Mouse (Mus musculus): ENCODE data around the gene Fbxo10.
"Not testable (repeated sequence)": the region's sequence is repeated elsewhere in the genome, so short reads cannot be mapped to it uniquely, and the experiment has no call there.

Gene Fbxo10

GRCm38 (mm10) chr4:45046679-45047078, 37.7 kb downstream of the Fbxo10 start:
- DNase-seq = no peak

- DNase-seq = no peak
Observed at GRCm38 (mm10) chr4:45040795-45041194, 43.6 kb downstream of the Fbxo10 start.

- not testable (repeated sequence) for DNase-seq
Observed at GRCm38 (mm10) chr4:45039546-45039945, 44.9 kb downstream of the Fbxo10 start.

- peak; percentile 19 for DNase-seq
Observed at GRCm38 (mm10) chr4:45038879-45039278, 45.5 kb downstream of the Fbxo10 start.

- peak; percentile 52 for DNase-seq
Observed at GRCm38 (mm10) chr4:45037455-45038410, 46.7 kb downstream of the Fbxo10 start.

GRCm38 (mm10) chr4:45036571-45036970, 47.8 kb downstream of the Fbxo10 start:
- DNase-seq = no peak

GRCm38 (mm10) chr4:45036048-45036447, 48.4 kb downstream of the Fbxo10 start:
- DNase-seq = no peak

- peak; percentile 65 for DNase-seq
Observed at GRCm38 (mm10) chr4:45034693-45035628, 49.4 kb downstream of the Fbxo10 start.

- no peak for DNase-seq
Observed at GRCm38 (mm10) chr4:45032586-45032985, 51.8 kb downstream of the Fbxo10 start.

- DNase-seq = no peak
Observed at GRCm38 (mm10) chr4:45026459-45026858, 57.9 kb downstream of the Fbxo10 start.

- DNase-seq = no peak
Observed at GRCm38 (mm10) chr4:45019009-45019408, 65.4 kb downstream of the Fbxo10 start.

- DNase-seq = peak; percentile 99
Observed at GRCm38 (mm10) chr4:45018452-45018980, 65.9 kb downstream of the Fbxo10 start, which contains the start of gene Polr1e. Gene Polr1e, plus strand, starts transcription at chr4:45018583.

GRCm38 (mm10) chr4:45015615-45016014, 68.8 kb downstream of the Fbxo10 start:
- peak; percentile 80 for DNase-seq

- DNase-seq = no peak
Observed at GRCm38 (mm10) chr4:45013537-45013936, 70.9 kb downstream of the Fbxo10 start.

- DNase-seq = no peak
Observed at GRCm38 (mm10) chr4:45013031-45013431, 71.4 kb downstream of the Fbxo10 start.

- peak; percentile 100 for DNase-seq
Observed at GRCm38 (mm10) chr4:45012105-45012975, 72.1 kb downstream of the Fbxo10 start, which contains the start of gene Zbtb5. Gene Zbtb5, minus strand, starts transcription at chr4:45012412.

- peak; percentile 82 for DNase-seq
Observed at GRCm38 (mm10) chr4:45011581-45012104, 72.8 kb downstream of the Fbxo10 start.

GRCm38 (mm10) chr4:45010806-45011415, 73.5 kb downstream of the Fbxo10 start:
- DNase-seq = peak; percentile 26

- DNase-seq = no peak
Observed at GRCm38 (mm10) chr4:45005452-45005851, 79.0 kb downstream of the Fbxo10 start.

GRCm38 (mm10) chr4:45000001-45000400, 84.4 kb downstream of the Fbxo10 start:
- no peak for DNase-seq

- DNase-seq = no peak
Observed at GRCm38 (mm10) chr4:44998071-44998470, 86.3 kb downstream of the Fbxo10 start.
